Comparison of ENCODE assay signal across 9 mouse cellular contexts in the genomic region with DNA sequence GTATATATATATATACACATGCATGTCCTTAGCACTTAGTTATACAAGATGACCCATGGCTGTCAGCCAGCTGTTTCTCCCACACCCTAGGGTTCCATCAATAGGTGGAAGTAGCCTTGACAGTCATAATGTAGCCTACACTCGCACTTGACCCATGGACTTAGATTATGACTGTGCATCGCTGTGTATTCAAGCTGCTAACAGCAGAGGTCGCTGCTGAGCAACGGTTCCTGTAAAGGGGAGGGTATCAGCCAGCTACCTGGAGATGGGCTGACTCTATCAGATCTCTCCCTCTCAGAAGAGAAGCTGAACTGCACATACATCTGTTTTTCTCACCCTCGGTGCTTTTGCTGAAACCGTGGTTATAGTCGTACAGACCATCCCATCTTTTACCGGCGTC. TPM values are rescaled to one million over a fixed set of nuclear protein-coding genes. Genes with fewer than 3 reads are reported as not detected.
DNase-seq lines count a peak whose midpoint lies in the region; ATAC-seq lines count a peak whose summit lies in the region.
"Had no signal": no experiment of that assay in that cellular context is flagged by ENCODE, and none has a peak within 500 bp of the region (broad histone marks: within the 10 kb centered on the region; RNA-seq: fewer than 3 reads in every experiment).

No protein-coding gene starts in this region.

- intact Hi-C loops in left cerebral cortex, postnatal 25 days (cut with DNase I): no loop called here

- peak; percentile 15 for DNase-seq in cerebellum, adult 11 months
- DNase-seq in left cerebral cortex, postnatal 25 days (ENCODE audit: low spot score in 2 of 2): peak; percentile 13
- DNase-seq in left cerebral cortex, adult 8-10 months (ENCODE audit: low spot score in 2 of 2): no peak
- DNase-seq in R1 (ENCODE audit: low read depth, low spot score): peak; percentile 67
- DNase-seq in embryo, embryonic 10 days (ENCODE audit: low spot score): peak; percentile 81
- peak; percentile 14 for DNase-seq in lung, postnatal 25 days (ENCODE audit: low spot score)

- ATAC-seq in cerebellum, adult (ENCODE audit: insufficient number of reproducible peaks, low FRiP score, low TSS enrichment): no peak
- ATAC-seq in erythroblast, adult 5-6 weeks (replicated peaks; ENCODE audit: low FRiP score, poor library complexity, severe bottlenecking): no peak

RNA-seq across cellular contexts. Expression of gene Gucy2d, which starts 2.6 kb away (rescaled TPM):
- total RNA-seq in left cerebral cortex, postnatal 25 days (2021): not detected
- under 1 TPM in 2 of 4 experiments, not detected in 2; 0.38 to 0.39 TPM for total RNA-seq in left cerebral cortex, adult 8-10 months (2022)
- total RNA-seq in erythroblast, adult 5-6 weeks (2015; ENCODE audit: low replicate concordance): not detected in 2 replicates
- total RNA-seq in erythroblast, adult 5-6 weeks (2017; ENCODE audit: low replicate concordance): not detected in 2 replicates
- total RNA-seq: hematopoietic stem cell, adult 5-6 weeks had no signal

RNA-seq across cellular contexts. Expression of gene Lrrc32, which starts 51.5 kb away (rescaled TPM):
- 1 to 10 TPM; 7.0 to 7.2 TPM for total RNA-seq in left cerebral cortex, postnatal 25 days (2021)
- 1 to 10 TPM; 4.1 to 6.4 (median 4.7) TPM for total RNA-seq in left cerebral cortex, adult 8-10 months (2022)
- not detected in 2 replicates for total RNA-seq in erythroblast, adult 5-6 weeks (2015; ENCODE audit: low replicate concordance)
- total RNA-seq in erythroblast, adult 5-6 weeks (2017; ENCODE audit: low replicate concordance): not detected in 2 replicates

Comparison
In these comparisons a context has a peak if more than half of its experiments do, and no peak if none do; other contexts are left out.
1. DNase-seq: peak in cerebellum, adult 11 months (single experiment), left cerebral cortex, postnatal 25 days (2 of 2), R1 (single experiment), embryo, embryonic 10 days (single experiment) and lung, postnatal 25 days (single experiment); none in left cerebral cortex, adult 8-10 months (0 of 2).
2. RNA of gene Lrrc32, which starts 51.5 kb away (total RNA-seq): 7.0 to 7.2 TPM in left cerebral cortex, postnatal 25 days and 4.1 to 6.4 TPM in left cerebral cortex, adult 8-10 months; not detected in erythroblast, adult 5-6 weeks; every median in the first group is over 4 times any median in the second.